Mouse (Mus musculus): ENCODE data around the gene Ggact.

GRCm38 (mm10) chr14:122902136-122902535 is 11.4 kb downstream of the Ggact start:
- TF ChIP-seq ZNF384 (IDR thresholded peaks at IDR 0.05; ENCODE audit: low read depth, low read length), result no peak
- TF ChIP-seq CHD2 (IDR thresholded peaks at IDR 0.05; ENCODE audit: low read depth, low read length), result no peak

All from ES-E14 (cell line).